Mouse (Mus musculus) liver, embryonic 14.5 days (tissue): Measurements from ENCODE around the gene Zfp786.
A peak's percentile ranks its signal among the peaks of the same experiment; 100 is the strongest.

ENCODE experiments used
- CTCF ChIP-seq: IDR thresholded peaks from 2 replicates; pipeline ENCODE4 v1.5.1; 2016; ENCODE audit warnings: antibody characterized with exemption, low read depth, control low read depth
- EP300 ChIP-seq: IDR thresholded peaks from 2 replicates; pipeline ENCODE4 v1.6.1; 2016; ENCODE audit warnings: antibody characterized with exemption, low read depth

DNA sequence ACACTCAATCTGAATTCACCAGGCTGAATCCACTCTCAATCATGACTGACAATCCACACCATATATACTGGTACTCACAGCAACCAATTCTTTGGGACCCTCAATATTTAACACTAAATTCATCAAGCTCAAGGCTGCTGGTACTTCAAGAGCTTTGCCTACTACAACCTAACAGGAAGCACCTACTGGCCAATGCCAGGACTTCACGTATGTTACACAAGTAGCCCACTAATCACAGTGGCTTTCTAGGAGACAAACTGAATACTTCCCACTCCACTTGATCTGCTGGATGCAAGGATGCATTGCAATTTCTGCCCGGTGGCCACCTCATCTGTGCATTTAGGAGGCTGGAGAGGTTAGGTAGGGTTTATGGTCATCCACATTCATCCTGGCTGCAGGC, 20.5 kb downstream of the Zfp786 start:
- TF ChIP-seq CTCF (peak; percentile 21; the same call in 1 of the 2 replicates), EP300 (no peak)
